Mouse (Mus musculus): ENCODE results near the gene Abr. TPM values are rescaled to one million over a fixed set of nuclear protein-coding genes. Genes with fewer than 3 reads are reported as not detected.
A peak's percentile ranks its signal among the peaks of the same experiment; 100 is the strongest.

The Abr gene
- polyA plus RNA-seq, 2 experiments, result 39.7 to 67.5 TPM

- peaks cover 14% of the 10 kb centered on the region; the same call in 1 of the 2 replicates for H3K36me3 ChIP-seq (ENCODE audit: control insufficient read depth, insufficient read depth, low read length)
- peaks cover 41% of the 10 kb centered on the region for H3K4me1 ChIP-seq (ENCODE audit: control insufficient read depth, insufficient read depth, low read length)
- 0 out of 2 replicates have a peak overlapping the region, but pooled peaks have one; percentile 5 for H3K27ac ChIP-seq (replicated peaks; ENCODE audit: low read depth, low read length)
- no peak overlapping the region for H3K4me3 ChIP-seq (replicated peaks; ENCODE audit: low read length)
- H3K27me3 ChIP-seq (ENCODE audit: control insufficient read depth, insufficient read depth, low read length), result no peaks in the 10 kb centered on the region
- no peak overlapping the region for H3K4me2 ChIP-seq (replicated peaks; ENCODE audit: low read depth, low read length, severe bottlenecking)
- H3K9ac ChIP-seq (ENCODE audit: low read depth, low read length, severe bottlenecking), result no peak overlapping the region
- WGBS, result 34% methylated on average over 3 of the region's 3 CpGs
- TF ChIP-seq POLR2A (IDR thresholded peaks at IDR 0.05; ENCODE audit: borderline replicate concordance, extremely low read depth, insufficient read depth, insufficient read length), result no peak
- no peaks in the 10 kb centered on the region for H3K9me3 ChIP-seq (ENCODE audit: control insufficient read depth, low read length)
- ATAC-seq (ENCODE audit: low FRiP score, low read depth), result no peak
- DNase-seq (ENCODE audit: low spot score), result no peak
Measured at GRCm38 (mm10) chr11:76439666-76440065, 182.4 kb downstream of the Abr start.

- Histone ChIP-seq H3K4me1 (ENCODE audit: control insufficient read depth, insufficient read depth, low read length) (peaks cover 52% of the 10 kb centered on the region), H3K36me3 (ENCODE audit: control insufficient read depth, insufficient read depth, low read length) (0 out of 2 replicates have a peak, but pooled peaks cover 10% of the 10 kb centered on the region), H3K9me3 (ENCODE audit: control insufficient read depth, low read length) (no peaks in the 10 kb centered on the region), H3K4me3 (replicated peaks; ENCODE audit: low read length) (peak overlapping the region; percentile 47), H3K27ac (replicated peaks; ENCODE audit: low read depth, low read length) (peak overlapping the region; percentile 80), H3K27me3 (ENCODE audit: control insufficient read depth, insufficient read depth, low read length) (no peaks in the 10 kb centered on the region), H3K9ac (ENCODE audit: low read depth, low read length, severe bottlenecking) (peak overlapping the region; percentile 59), H3K4me2 (replicated peaks; ENCODE audit: low read depth, low read length, severe bottlenecking) (peak overlapping the region; percentile 70)
- ATAC-seq (ENCODE audit: low FRiP score, low read depth) (peak; percentile 70), DNase-seq (ENCODE audit: low spot score) (peak; percentile 69)
- 0 out of 2 replicates have a peak, but pooled peaks have one; percentile 21 for TF ChIP-seq POLR2A (IDR thresholded peaks at IDR 0.05; ENCODE audit: borderline replicate concordance, extremely low read depth, insufficient read depth, insufficient read length)
- WGBS, result 2% methylated on average over 28 of the region's 28 CpGs
Measured at GRCm38 (mm10) chr11:76436864-76437437, 185.2 kb downstream of the Abr start.

GRCm38 (mm10) chr11:76436009-76436408, 186.1 kb downstream of the Abr start:
- Histone ChIP-seq H3K36me3 (ENCODE audit: control insufficient read depth, insufficient read depth, low read length) (0 out of 2 replicates have a peak, but pooled peaks cover 14% of the 10 kb centered on the region), H3K4me3 (replicated peaks; ENCODE audit: low read length) (peak overlapping the region; percentile 47; the same call in 1 of the 2 replicates), H3K4me2 (replicated peaks; ENCODE audit: low read depth, low read length, severe bottlenecking) (peak overlapping the region; percentile 70), H3K9me3 (ENCODE audit: control insufficient read depth, low read length) (no peaks in the 10 kb centered on the region), H3K4me1 (ENCODE audit: control insufficient read depth, insufficient read depth, low read length) (peaks cover 59% of the 10 kb centered on the region), H3K9ac (ENCODE audit: low read depth, low read length, severe bottlenecking) (peak overlapping the region; percentile 59; the same call in 1 of the 2 replicates), H3K27me3 (ENCODE audit: control insufficient read depth, insufficient read depth, low read length) (no peaks in the 10 kb centered on the region), H3K27ac (replicated peaks; ENCODE audit: low read depth, low read length) (no peak overlapping the region)
- 74% methylated on average over 5 of the region's 5 CpGs for WGBS
- no peak for ATAC-seq (ENCODE audit: low FRiP score, low read depth)
- no peak for TF ChIP-seq POLR2A (IDR thresholded peaks at IDR 0.05; ENCODE audit: borderline replicate concordance, extremely low read depth, insufficient read depth, insufficient read length)
- no peak for DNase-seq (ENCODE audit: low spot score)

GRCm38 (mm10) chr11:76429966-76430631, 192.0 kb downstream of the Abr start:
- H3K4me2 ChIP-seq (replicated peaks; ENCODE audit: low read depth, low read length, severe bottlenecking), result no peak overlapping the region
- DNase-seq (ENCODE audit: low spot score), result peak; percentile 77
- H3K9ac ChIP-seq (ENCODE audit: low read depth, low read length, severe bottlenecking), result no peak overlapping the region; the same call in 1 of the 2 replicates

GRCm38 (mm10) chr11:76429556-76429955, 192.6 kb downstream of the Abr start:
- H3K36me3 ChIP-seq (ENCODE audit: control insufficient read depth, insufficient read depth, low read length), result peaks cover 13% of the 10 kb centered on the region
- no peak for TF ChIP-seq POLR2A (IDR thresholded peaks at IDR 0.05; ENCODE audit: borderline replicate concordance, extremely low read depth, insufficient read depth, insufficient read length)
- peak overlapping the region; percentile 31; the same call in 1 of the 2 replicates for H3K9ac ChIP-seq (ENCODE audit: low read depth, low read length, severe bottlenecking)
- peaks cover 40% of the 10 kb centered on the region for H3K4me1 ChIP-seq (ENCODE audit: control insufficient read depth, insufficient read depth, low read length)
- peak overlapping the region; percentile 88 for H3K27ac ChIP-seq (replicated peaks; ENCODE audit: low read depth, low read length)
- 36% methylated on average over 7 of the region's 7 CpGs for WGBS
- no peak overlapping the region for H3K4me3 ChIP-seq (replicated peaks; ENCODE audit: low read length)
- no peaks in the 10 kb centered on the region for H3K27me3 ChIP-seq (ENCODE audit: control insufficient read depth, insufficient read depth, low read length)
- ATAC-seq (ENCODE audit: low FRiP score, low read depth), result no peak
- DNase-seq (ENCODE audit: low spot score), result no peak
- H3K4me2 ChIP-seq (replicated peaks; ENCODE audit: low read depth, low read length, severe bottlenecking), result no peak overlapping the region
- no peaks in the 10 kb centered on the region for H3K9me3 ChIP-seq (ENCODE audit: control insufficient read depth, low read length)

More at GRCm38 (mm10) chr11:76429966-76430631, 192.0 kb downstream of the Abr start:
- no peak for TF ChIP-seq POLR2A (IDR thresholded peaks at IDR 0.05; ENCODE audit: borderline replicate concordance, extremely low read depth, insufficient read depth, insufficient read length)
- H3K9me3 ChIP-seq (ENCODE audit: control insufficient read depth, low read length), result no peaks in the 10 kb centered on the region
- 11% methylated on average over 6 of the region's 6 CpGs for WGBS
- no peaks in the 10 kb centered on the region for H3K27me3 ChIP-seq (ENCODE audit: control insufficient read depth, insufficient read depth, low read length)
- ATAC-seq (ENCODE audit: low FRiP score, low read depth), result peak; percentile 73
- H3K36me3 ChIP-seq (ENCODE audit: control insufficient read depth, insufficient read depth, low read length), result peaks cover 7% of the 10 kb centered on the region; the same call in 1 of the 2 replicates
- H3K4me3 ChIP-seq (replicated peaks; ENCODE audit: low read length), result no peak overlapping the region
- H3K4me1 ChIP-seq (ENCODE audit: control insufficient read depth, insufficient read depth, low read length), result peaks cover 45% of the 10 kb centered on the region
- peak overlapping the region; percentile 88 for H3K27ac ChIP-seq (replicated peaks; ENCODE audit: low read depth, low read length)

Measured in limb, embryonic 14.5 days (tissue).